Mouse (Mus musculus) embryonic fibroblast, embryonic 13.5 days (primary cell): ENCODE data around the gene Nfya.

Experiments used
- CTCF ChIP-seq: IDR thresholded peaks from 2 replicates; pipeline ENCODE4 v1.5.1; 2011; ENCODE audit warnings: mild to moderate bottlenecking, control low read depth, low read length, moderate library complexity, borderline replicate concordance; ENCODE audit not compliant: insufficient read depth
- POLR2A ChIP-seq: IDR thresholded peaks from 2 replicates; pipeline ENCODE4 v1.6.1; 2011; ENCODE audit warnings: low read depth, mild to moderate bottlenecking, control low read depth, low read length, moderate library complexity

DNA sequence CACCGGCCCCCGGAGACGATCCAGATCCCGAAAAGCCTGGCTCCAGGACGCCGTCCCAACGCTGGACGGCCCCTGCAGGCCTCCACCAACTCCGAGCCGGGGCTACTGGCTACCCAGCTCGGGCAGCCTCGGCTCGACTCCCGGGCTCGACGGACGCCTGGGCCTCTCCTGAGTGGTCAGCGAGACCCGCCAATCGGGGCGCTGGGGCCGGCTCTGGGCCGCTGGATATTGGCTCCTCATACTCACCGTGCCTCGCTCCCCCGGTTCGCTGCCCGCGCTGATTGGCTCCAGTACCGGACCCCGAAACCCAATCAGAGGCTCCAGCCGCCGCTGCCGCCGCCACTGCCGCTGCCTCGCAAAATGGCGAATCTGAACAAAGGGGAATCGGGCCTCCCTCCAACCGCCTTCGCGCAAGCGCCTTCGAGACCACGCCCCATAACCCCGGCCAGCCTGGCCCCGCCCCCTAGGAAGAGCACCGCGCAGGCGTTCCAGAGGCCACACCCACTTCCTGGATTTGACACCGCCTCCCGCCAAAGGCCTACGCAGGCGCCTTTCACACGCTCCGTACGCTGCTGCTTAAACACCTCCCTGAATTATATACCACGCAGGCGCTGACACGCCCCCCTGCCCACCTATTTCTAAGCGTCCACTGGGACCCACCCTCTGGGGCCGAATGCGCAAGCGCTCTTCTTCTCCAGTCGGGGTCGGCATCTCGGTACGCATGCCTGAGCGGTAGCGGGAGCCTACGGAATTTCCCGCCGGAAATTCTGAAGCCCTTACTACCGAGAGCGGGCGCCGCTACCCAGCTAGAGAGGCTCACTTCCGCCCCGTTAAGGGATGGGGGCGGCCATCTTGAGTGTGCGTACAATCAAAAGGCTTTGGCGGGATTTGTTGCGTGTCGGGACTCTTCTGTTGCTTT, at the start of gene Nfya, which contains the start of gene Oard1:
- no peak for TF ChIP-seq CTCF
- TF ChIP-seq POLR2A, result peak; percentile 37
